Mouse (Mus musculus): ENCODE measurements around the gene Gpx4. TPM values are rescaled to one million over a fixed set of nuclear protein-coding genes. Genes with fewer than 3 reads are reported as not detected.

The Gpx4 gene
- polyA plus RNA-seq, 1 experiment: 259 TPM

DNA sequence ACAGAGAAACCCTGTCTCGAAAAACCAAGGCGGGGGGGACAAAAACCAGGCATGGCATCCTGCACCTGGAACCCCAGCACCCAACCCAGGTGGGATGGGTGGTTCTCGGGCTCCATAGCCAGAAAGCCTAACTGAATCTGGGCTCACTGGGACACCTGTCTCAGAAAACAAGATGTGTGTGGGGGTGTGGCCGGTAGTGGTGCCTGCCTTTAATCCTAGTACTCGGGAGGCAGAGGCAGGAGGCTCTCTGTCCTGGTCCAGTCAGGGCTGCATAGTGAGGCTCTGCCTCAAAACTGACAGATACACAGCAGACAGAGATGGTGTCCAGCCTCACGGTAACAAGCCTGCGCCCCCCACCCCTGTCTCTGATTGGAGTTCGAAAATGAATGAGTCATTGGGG lies 24.2 kb upstream of the Gpx4 start:
- 84% methylated on average over 8 of the region's 8 CpGs for WGBS

GRCm38 (mm10) chr10:80023758-80024157 lies 23.2 kb upstream of the Gpx4 start:
- DNase-seq (ENCODE audit: low read depth in 1 of 2, low spot score in 2 of 2): no peak
- 52% methylated on average over 5 of the region's 5 CpGs for WGBS
- Histone ChIP-seq H3K4me1 (ENCODE audit: control insufficient read depth, insufficient read depth, insufficient read length) (peaks cover 52% of the 10 kb centered on the region; the same call in 1 of the 2 replicates), H3K27ac (ENCODE audit: insufficient read depth, low read length) (peak overlapping the region; percentile 94), H3K36me3 (ENCODE audit: control insufficient read depth, insufficient read depth, low read length) (peaks cover 81% of the 10 kb centered on the region), H3K4me3 (ENCODE audit: extremely low read depth, insufficient read depth, insufficient read length) (no peak overlapping the region), H3K27me3 (ENCODE audit: control insufficient read depth, insufficient read depth, low read length) (no peaks in the 10 kb centered on the region)
- TF ChIP-seq CTCF (IDR thresholded peaks at IDR 0.05; ENCODE audit: extremely low read depth, insufficient read depth, insufficient read length, insufficient replicate concordance) (no peak), POLR2A (IDR thresholded peaks at IDR 0.05; ENCODE audit: low read depth, low read length) (no peak)

More for the DNA sequence above, 24.2 kb upstream of the Gpx4 start:
- Histone ChIP-seq H3K4me3 (ENCODE audit: extremely low read depth, insufficient read depth, insufficient read length) (no peak overlapping the region), H3K27me3 (ENCODE audit: control insufficient read depth, insufficient read depth, low read length) (no peaks in the 10 kb centered on the region), H3K36me3 (ENCODE audit: control insufficient read depth, insufficient read depth, low read length) (peaks cover 74% of the 10 kb centered on the region), H3K4me1 (ENCODE audit: control insufficient read depth, insufficient read depth, insufficient read length) (peaks cover 50% of the 10 kb centered on the region; the same call in 1 of the 2 replicates), H3K27ac (ENCODE audit: insufficient read depth, low read length) (peak overlapping the region; percentile 79)
- DNase-seq (ENCODE audit: low read depth in 1 of 2, low spot score in 2 of 2): no peak
- no peak for TF ChIP-seq CTCF (IDR thresholded peaks at IDR 0.05; ENCODE audit: extremely low read depth, insufficient read depth, insufficient read length, insufficient replicate concordance)
- no peak for TF ChIP-seq POLR2A (IDR thresholded peaks at IDR 0.05; ENCODE audit: low read depth, low read length)

- H3K4me3 ChIP-seq (ENCODE audit: extremely low read depth, insufficient read depth, insufficient read length): peak overlapping the region; percentile 44; the same call in 1 of the 2 replicates
Observed at GRCm38 (mm10) chr10:80024229-80025043, 22.5 kb upstream of the Gpx4 start.

DNA sequence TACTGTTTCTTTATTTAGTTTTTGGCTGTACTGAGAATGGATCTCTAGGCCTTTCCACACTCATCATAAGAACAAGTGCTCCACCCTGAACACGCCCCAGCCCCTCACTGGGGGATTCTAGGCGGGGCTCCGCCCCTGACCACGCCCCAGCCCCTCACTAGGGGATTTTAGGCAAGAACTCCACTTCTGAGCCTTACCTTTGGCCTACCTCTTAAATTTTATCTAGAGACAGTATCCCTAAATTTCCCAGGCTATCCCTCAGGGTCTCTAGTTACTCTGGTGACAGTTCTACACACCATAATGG lies 22.0 kb upstream of the Gpx4 start:
- Histone ChIP-seq H3K27ac (ENCODE audit: insufficient read depth, low read length) (peak overlapping the region; percentile 94), H3K27me3 (ENCODE audit: control insufficient read depth, insufficient read depth, low read length) (no peaks in the 10 kb centered on the region), H3K36me3 (ENCODE audit: control insufficient read depth, insufficient read depth, low read length) (peaks cover 79% of the 10 kb centered on the region), H3K4me1 (ENCODE audit: control insufficient read depth, insufficient read depth, insufficient read length) (peaks cover 46% of the 10 kb centered on the region; the same call in 1 of the 2 replicates), H3K4me3 (ENCODE audit: extremely low read depth, insufficient read depth, insufficient read length) (no peak overlapping the region; the same call in 1 of the 2 replicates)
- WGBS: 60% methylated on average over 4 of the region's 4 CpGs
- DNase-seq (ENCODE audit: low read depth in 1 of 2, low spot score in 2 of 2): no peak
- TF ChIP-seq POLR2A (IDR thresholded peaks at IDR 0.05; ENCODE audit: low read depth, low read length) (no peak), CTCF (IDR thresholded peaks at IDR 0.05; ENCODE audit: extremely low read depth, insufficient read depth, insufficient read length, insufficient replicate concordance) (no peak)

More at GRCm38 (mm10) chr10:80024229-80025043, 22.5 kb upstream of the Gpx4 start:
- no peaks in the 10 kb centered on the region for H3K27me3 ChIP-seq (ENCODE audit: control insufficient read depth, insufficient read depth, low read length)
- peaks cover 82% of the 10 kb centered on the region for H3K36me3 ChIP-seq (ENCODE audit: control insufficient read depth, insufficient read depth, low read length)
- H3K4me1 ChIP-seq (ENCODE audit: control insufficient read depth, insufficient read depth, insufficient read length): peaks cover 51% of the 10 kb centered on the region; the same call in 1 of the 2 replicates
- peak overlapping the region; percentile 94 for H3K27ac ChIP-seq (ENCODE audit: insufficient read depth, low read length)
- 43% methylated on average over 15 of the region's 15 CpGs for WGBS
- no peak for TF ChIP-seq POLR2A (IDR thresholded peaks at IDR 0.05; ENCODE audit: low read depth, low read length)
- no peak for TF ChIP-seq CTCF (IDR thresholded peaks at IDR 0.05; ENCODE audit: extremely low read depth, insufficient read depth, insufficient read length, insufficient replicate concordance)
- peak; percentile 74 to 79 for DNase-seq (ENCODE audit: low read depth in 1 of 2, low spot score in 2 of 2)

- Histone ChIP-seq H3K27me3 (ENCODE audit: control insufficient read depth, insufficient read depth, low read length) (no peaks in the 10 kb centered on the region), H3K36me3 (ENCODE audit: control insufficient read depth, insufficient read depth, low read length) (peaks cover 81% of the 10 kb centered on the region)
Observed at GRCm38 (mm10) chr10:80025463-80025862, 21.5 kb upstream of the Gpx4 start.

DNA sequence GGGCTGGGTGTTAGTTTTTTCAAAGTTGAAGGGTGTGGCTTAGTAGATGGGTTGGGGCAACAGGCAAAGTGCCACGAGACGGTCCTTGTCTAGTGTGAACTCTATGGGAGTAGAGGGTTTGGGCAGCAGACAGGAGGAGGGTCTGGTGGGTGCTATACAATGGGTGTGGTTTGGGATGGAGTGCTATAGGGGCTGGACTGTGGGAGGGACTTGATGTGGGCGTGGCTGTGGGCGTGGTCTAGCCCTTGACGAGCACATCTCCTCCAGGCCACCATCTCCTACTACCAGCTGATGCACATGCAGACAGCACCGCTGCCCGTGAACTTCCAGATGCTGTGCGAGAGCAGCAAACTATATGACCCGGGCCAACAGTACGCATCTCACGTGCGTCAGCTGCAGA lies 21.1 kb upstream of the Gpx4 start:
- Histone ChIP-seq H3K36me3 (ENCODE audit: control insufficient read depth, insufficient read depth, low read length) (peaks cover 81% of the 10 kb centered on the region), H3K27ac (ENCODE audit: insufficient read depth, low read length) (peak overlapping the region; percentile 58), H3K4me3 (ENCODE audit: extremely low read depth, insufficient read depth, insufficient read length) (no peak overlapping the region), H3K4me1 (ENCODE audit: control insufficient read depth, insufficient read depth, insufficient read length) (peaks cover 48% of the 10 kb centered on the region; the same call in 1 of the 2 replicates), H3K27me3 (ENCODE audit: control insufficient read depth, insufficient read depth, low read length) (no peaks in the 10 kb centered on the region)
- no peak for DNase-seq (ENCODE audit: low read depth in 1 of 2, low spot score in 2 of 2)
- TF ChIP-seq CTCF (IDR thresholded peaks at IDR 0.05; ENCODE audit: extremely low read depth, insufficient read depth, insufficient read length, insufficient replicate concordance): no peak
- TF ChIP-seq POLR2A (IDR thresholded peaks at IDR 0.05; ENCODE audit: low read depth, low read length): no peak
- WGBS: 67% methylated on average over 12 of the region's 12 CpGs

More at GRCm38 (mm10) chr10:80025463-80025862, 21.5 kb upstream of the Gpx4 start:
- TF ChIP-seq CTCF (IDR thresholded peaks at IDR 0.05; ENCODE audit: extremely low read depth, insufficient read depth, insufficient read length, insufficient replicate concordance): no peak
- Histone ChIP-seq H3K4me3 (ENCODE audit: extremely low read depth, insufficient read depth, insufficient read length) (no peak overlapping the region), H3K4me1 (ENCODE audit: control insufficient read depth, insufficient read depth, insufficient read length) (peaks cover 46% of the 10 kb centered on the region; the same call in 1 of the 2 replicates), H3K27ac (ENCODE audit: insufficient read depth, low read length) (peak overlapping the region; percentile 94)
- DNase-seq (ENCODE audit: low read depth in 1 of 2, low spot score in 2 of 2): no peak
- 89% methylated on average over 10 of the region's 10 CpGs for WGBS

All from spleen, adult 2 months (tissue).